Mouse (Mus musculus) heart, postnatal 4 days (tissue): ENCODE data around the gene Mcts2. TPM values are rescaled to one million over a fixed set of nuclear protein-coding genes. Genes with fewer than 3 reads are reported as not detected.

ENCODE experiments used
- DNase-seq: peaks from one replicate; pipeline ENCODE4 v3.0.0; 2021
- total RNA-seq, 2 experiments: library from RNA; stranded (reverse); gene quantifications; 2 replicates each; pipeline ENCODE4 v1.2.3; 2021

Mcts2 gene
- total RNA-seq, 2 experiments from 2014 or later, result 19.9 to 20.2 TPM

DNA sequence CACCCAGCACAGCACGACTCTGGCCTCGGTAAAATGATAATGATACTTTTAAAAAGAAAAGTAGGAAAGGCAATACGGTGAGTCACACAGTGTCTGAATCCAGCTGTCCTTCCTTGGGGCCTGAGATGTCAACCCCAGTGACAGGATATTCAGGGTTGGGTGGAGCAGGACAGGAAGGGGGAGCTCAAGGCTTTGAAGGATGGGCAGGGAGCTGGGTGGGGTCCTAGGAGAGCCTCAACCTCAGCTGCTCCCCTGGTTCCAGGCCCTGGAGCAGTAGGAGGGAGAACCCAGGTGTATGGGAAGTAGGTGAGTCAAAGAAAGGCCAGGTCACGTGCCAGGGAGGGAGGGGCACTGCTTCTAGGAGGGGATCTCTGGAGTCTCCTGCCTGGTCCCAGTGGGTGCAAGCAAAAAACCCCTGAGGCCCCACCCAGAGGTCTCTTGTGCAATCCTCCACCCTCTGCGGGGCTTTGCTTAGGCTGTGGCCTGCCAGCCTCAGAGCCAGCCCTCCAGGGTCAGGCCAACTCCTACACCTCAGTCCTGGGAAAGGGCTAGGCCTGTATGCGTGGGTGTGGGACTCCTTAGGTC is 40.0 kb downstream of the Mcts2 start:
- no peak for DNase-seq

DNA sequence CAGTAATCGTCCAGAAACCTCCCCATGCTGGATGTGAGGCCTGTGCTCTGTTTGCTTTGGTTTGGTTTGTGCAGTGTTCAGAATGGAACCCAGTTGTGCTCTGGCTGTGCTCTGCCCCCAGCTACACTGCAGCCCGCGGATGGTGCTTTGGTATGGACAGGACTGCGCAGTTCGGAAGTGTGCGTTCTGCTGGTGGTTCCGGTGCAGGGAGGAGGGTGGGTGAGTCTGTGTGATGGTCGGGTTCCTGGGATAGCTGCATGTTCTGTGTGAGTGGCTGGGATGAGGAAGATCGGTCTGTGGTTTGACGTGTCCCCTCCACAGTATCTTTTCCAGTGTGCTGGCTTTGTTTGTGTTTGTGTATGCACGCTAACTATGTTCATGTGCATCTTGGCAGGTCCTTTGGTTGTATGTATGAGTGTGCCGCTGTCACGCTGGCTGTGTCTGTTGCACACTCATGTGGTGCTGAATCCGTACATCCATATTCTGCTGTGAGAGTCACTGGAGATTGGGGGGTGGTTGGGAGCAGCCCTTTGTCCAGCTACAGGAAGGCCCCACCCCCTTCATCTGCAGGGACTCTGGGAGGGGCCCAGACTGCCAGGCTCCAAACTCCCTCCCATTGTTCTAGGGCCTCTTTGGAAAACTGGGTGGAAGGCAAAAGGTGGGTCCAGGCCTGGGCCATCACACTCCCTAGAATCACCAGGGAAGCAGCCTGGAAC is 41.1 kb downstream of the Mcts2 start:
- peak; percentile 57 for DNase-seq

GRCm38 (mm10) chr2:152728594-152728993 is 41.8 kb downstream of the Mcts2 start:
- no peak for DNase-seq

- DNase-seq, result no peak
These were observed 42.3 kb downstream of the Mcts2 start for GRCm38 (mm10) chr2:152729013-152729635.

GRCm38 (mm10) chr2:152729636-152730020 is 42.8 kb downstream of the Mcts2 start:
- DNase-seq, result peak; percentile 77

DNA sequence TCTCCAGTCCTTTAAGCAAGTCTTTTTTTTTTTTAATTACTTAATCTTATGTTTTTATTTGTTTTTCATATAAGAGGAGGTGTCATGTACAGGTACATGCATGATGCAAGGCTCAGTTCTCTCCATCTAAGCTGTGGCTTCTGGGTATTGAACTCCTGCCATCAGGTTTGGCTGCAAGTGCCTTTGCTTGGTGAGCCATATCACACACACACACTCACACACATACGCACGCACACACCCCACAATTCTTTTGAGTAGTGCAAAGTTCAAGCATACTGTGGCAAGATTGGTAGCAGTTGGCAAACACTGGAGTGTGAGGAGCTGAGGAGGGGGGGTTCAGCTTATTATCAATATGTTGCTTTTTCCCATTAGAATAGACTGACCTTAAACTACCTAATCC is 46.4 kb downstream of the Mcts2 start:
- no peak for DNase-seq

- no peak for DNase-seq
These were observed 47.7 kb downstream of the Mcts2 start for GRCm38 (mm10) chr2:152734501-152734900.

GRCm38 (mm10) chr2:152734984-152735383 is 48.1 kb downstream of the Mcts2 start:
- peak; percentile 97 for DNase-seq

DNA sequence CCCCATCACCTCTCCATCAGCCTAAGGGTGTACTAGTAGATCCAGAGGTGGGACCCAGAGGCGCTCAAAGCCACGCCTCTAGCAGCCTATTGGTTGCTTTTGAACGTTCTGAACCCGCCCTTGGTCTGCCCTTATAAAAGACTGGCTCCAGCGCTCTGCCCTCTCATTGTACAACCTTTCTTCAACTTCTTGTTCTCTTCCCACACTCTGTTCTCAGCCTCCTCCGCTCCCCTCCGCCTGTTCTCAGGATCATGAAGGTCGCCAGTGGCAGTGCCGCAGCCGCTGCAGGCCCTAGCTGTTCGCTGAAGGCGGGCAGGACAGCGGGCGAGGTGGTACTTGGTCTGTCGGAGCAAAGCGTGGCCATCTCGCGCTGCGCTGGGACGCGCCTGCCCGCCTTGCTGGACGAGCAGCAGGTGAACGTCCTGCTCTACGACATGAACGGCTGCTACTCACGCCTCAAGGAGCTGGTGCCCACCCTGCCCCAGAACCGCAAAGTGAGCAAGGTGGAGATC is 49.3 kb downstream of the Mcts2 start, which contains the start of gene Id1:
TSS of gene Id1 (plus strand) at position 162 of the 512 bp plus-strand sequence.
- peak; percentile 91 for DNase-seq

DNA sequence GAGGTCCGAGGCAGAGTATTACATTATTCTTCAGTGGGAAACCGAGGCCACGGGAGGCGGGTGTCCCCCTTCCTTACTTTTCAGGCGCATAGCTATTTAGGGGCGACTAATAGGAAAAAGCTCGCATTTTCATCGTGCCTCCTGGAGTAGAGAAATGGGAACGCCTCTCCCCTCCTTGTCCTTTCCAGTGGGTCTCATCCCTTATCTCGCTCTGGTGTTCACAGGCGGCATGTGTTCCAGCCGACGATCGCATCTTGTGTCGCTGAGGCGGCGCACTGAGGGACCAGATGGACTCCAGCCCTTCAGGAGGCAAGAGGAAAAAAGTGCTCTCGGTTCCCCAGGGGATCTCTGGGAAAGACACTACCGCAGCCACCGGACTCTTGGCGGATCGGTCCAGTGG is 49.9 kb downstream of the Mcts2 start:
- no peak for DNase-seq

Other genes with a start within 250 kb of the Mcts2 start
- gene Defb23, start 222.4 kb upstream of the Mcts2 start, total RNA-seq, result not detected
- gene Defb20, start 210.0 kb upstream of the Mcts2 start, total RNA-seq, result not detected
- gene Defb22, start 196.9 kb upstream of the Mcts2 start, total RNA-seq, result not detected
- gene Defb26, start 175.3 kb upstream of the Mcts2 start, total RNA-seq, result not detected
- not detected for gene Defb28, start 168.8 kb upstream of the Mcts2 start, total RNA-seq
- not detected for gene Defb29, start 146.9 kb upstream of the Mcts2 start, total RNA-seq
- not detected for gene Gm17416, start 117.7 kb upstream of the Mcts2 start, total RNA-seq
- not detected for gene Defb21, start 114.3 kb upstream of the Mcts2 start, total RNA-seq
- gene Defb19, start 106.7 kb upstream of the Mcts2 start, total RNA-seq, result not detected
- not detected for gene Defb45, start 87.6 kb upstream of the Mcts2 start, total RNA-seq
- not detected for gene Defb36, start 82.7 kb upstream of the Mcts2 start, total RNA-seq
- not detected for gene Defb25, start 64.0 kb upstream of the Mcts2 start, total RNA-seq
- 10 to 100 TPM; 13.5 to 13.9 TPM for gene Rem1, start 60.1 kb upstream of the Mcts2 start, total RNA-seq
- gene H13, start 17.6 kb upstream of the Mcts2 start, total RNA-seq, result 10 to 100 TPM; 54.1 to 54.2 TPM
- gene Id1, start 49.2 kb downstream of the Mcts2 start, total RNA-seq, result 10 to 100 TPM; 71.8 to 76.6 TPM
- gene Cox4i2, start 67.1 kb downstream of the Mcts2 start, total RNA-seq, result 10 to 100 TPM; 13.7 to 15.1 TPM
- gene Bcl2l1, start 144.7 kb downstream of the Mcts2 start, total RNA-seq, result 10 to 100 TPM; 39.0 to 45.0 TPM
- gene Tpx2, start 160.9 kb downstream of the Mcts2 start, total RNA-seq, result 10 to 100 TPM; 42.4 to 51.9 TPM
- gene Mylk2, start 224.3 kb downstream of the Mcts2 start, total RNA-seq, result under 1 TPM; 0.26 to 0.38 TPM
- 10 to 100 TPM in 1 of 2 experiments, 1 to 10 TPM in 1; 8.1 to 10.6 TPM for gene Foxs1, start 246.2 kb downstream of the Mcts2 start, total RNA-seq